Mouse (Mus musculus) limb, embryonic 14.5 days (tissue): ENCODE data around the gene Gm11444. TPM values are rescaled to one million over a fixed set of nuclear protein-coding genes. Genes with fewer than 3 reads are reported as not detected.
A peak's percentile ranks its signal among the peaks of the same experiment; 100 is the strongest.

Source experiments
- ATAC-seq: fragments of 200-750 bp; cut with Nextera tagmentation; 2 replicates; pipeline ENCODE4 v1.8.0; 2017; ENCODE audit warnings: low read depth, moderate number of reproducible peaks, moderate TSS enrichment; ENCODE audit not compliant: low FRiP score
- DNase-seq: peaks from one replicate; pipeline ENCODE4 v3.0.0-alpha.2; 2015; ENCODE audit warnings: low spot score
- H3K27ac ChIP-seq: fragments of 300-500 bp; sonication (generic); replicated peaks from 2 replicates; pipeline ENCODE4 v1.5.1; 2014; ENCODE audit warnings: low read depth, mild to moderate bottlenecking, low read length, moderate library complexity, mixed read lengths
- H3K27me3 ChIP-seq: fragments of 300-500 bp; sonication (generic); 2 replicates; pipeline ENCODE4 v1.6.1; 2014; ENCODE audit warnings: low read length, mixed read lengths; ENCODE audit not compliant: control insufficient read depth, insufficient read depth
- H3K36me3 ChIP-seq: fragments of 300-500 bp; sonication (generic); 2 replicates; pipeline ENCODE4 v1.6.1; 2014; ENCODE audit warnings: mild to moderate bottlenecking, low read length, moderate library complexity, mixed read lengths; ENCODE audit not compliant: control insufficient read depth, insufficient read depth
- H3K4me1 ChIP-seq: fragments of 300-500 bp; sonication (generic); 2 replicates; pipeline ENCODE4 v1.6.1; 2014; ENCODE audit warnings: antibody characterized with exemption, low read length, mixed read lengths; ENCODE audit not compliant: control insufficient read depth, insufficient read depth
- H3K4me2 ChIP-seq: fragments of 300-500 bp; sonication (generic); replicated peaks from 2 replicates; pipeline ENCODE4 v1.6.1; 2014; ENCODE audit warnings: low read depth, mild to moderate bottlenecking, low read length, moderate library complexity; ENCODE audit not compliant: severe bottlenecking
- H3K4me3 ChIP-seq: fragments of 300-500 bp; sonication (generic); replicated peaks from 2 replicates; pipeline ENCODE4 v1.5.1; 2014; ENCODE audit warnings: low read length
- H3K9ac ChIP-seq: fragments of 300-500 bp; sonication (generic); 2 replicates; pipeline ENCODE4 v1.6.1; 2014; ENCODE audit warnings: mild to moderate bottlenecking, low read depth, low read length, moderate library complexity; ENCODE audit not compliant: severe bottlenecking
- H3K9me3 ChIP-seq: fragments of 300-500 bp; sonication (generic); 2 replicates; pipeline ENCODE4 v1.6.1; 2016; ENCODE audit warnings: low read length; ENCODE audit not compliant: control insufficient read depth
- POLR2A ChIP-seq: fragments of 200-500 bp; IDR thresholded peaks from 2 replicates; pipeline ENCODE4 v1.8.0; 2012; ENCODE audit warnings: inconsistent platforms, mild to moderate bottlenecking, moderate library complexity, borderline replicate concordance; ENCODE audit not compliant: insufficient read depth, insufficient read length; ENCODE audit errors: extremely low read depth
- WGBS: fragments of 180-500 bp; shearing (Covaris S2); extraction: QIAGEN DNeasy Blood & Tissue Kit; methylation state at CpG from one replicate; pipeline ENCODE4 v1.1.7; 2014; 5-methylcytosine and 5-hydroxymethylcytosine counted together
- polyA plus RNA-seq, 2 experiments: library from polyadenylated mRNA; depleted of rRNA in 1 of 2; stranded (reverse) in 1 of 2; unstranded in 1 of 2; fragments of >200 nt; fragmentation: Nextera tagmentation in 1 of 2; extraction: Ambion mirVana in 1 of 2; gene quantifications; 2 replicates each; pipeline versions ENCODE4 v1.2.1 to v1.2.3; 2012 to 2014

Gm11444 gene
- polyA plus RNA-seq, 2 experiments: not detected

DNA sequence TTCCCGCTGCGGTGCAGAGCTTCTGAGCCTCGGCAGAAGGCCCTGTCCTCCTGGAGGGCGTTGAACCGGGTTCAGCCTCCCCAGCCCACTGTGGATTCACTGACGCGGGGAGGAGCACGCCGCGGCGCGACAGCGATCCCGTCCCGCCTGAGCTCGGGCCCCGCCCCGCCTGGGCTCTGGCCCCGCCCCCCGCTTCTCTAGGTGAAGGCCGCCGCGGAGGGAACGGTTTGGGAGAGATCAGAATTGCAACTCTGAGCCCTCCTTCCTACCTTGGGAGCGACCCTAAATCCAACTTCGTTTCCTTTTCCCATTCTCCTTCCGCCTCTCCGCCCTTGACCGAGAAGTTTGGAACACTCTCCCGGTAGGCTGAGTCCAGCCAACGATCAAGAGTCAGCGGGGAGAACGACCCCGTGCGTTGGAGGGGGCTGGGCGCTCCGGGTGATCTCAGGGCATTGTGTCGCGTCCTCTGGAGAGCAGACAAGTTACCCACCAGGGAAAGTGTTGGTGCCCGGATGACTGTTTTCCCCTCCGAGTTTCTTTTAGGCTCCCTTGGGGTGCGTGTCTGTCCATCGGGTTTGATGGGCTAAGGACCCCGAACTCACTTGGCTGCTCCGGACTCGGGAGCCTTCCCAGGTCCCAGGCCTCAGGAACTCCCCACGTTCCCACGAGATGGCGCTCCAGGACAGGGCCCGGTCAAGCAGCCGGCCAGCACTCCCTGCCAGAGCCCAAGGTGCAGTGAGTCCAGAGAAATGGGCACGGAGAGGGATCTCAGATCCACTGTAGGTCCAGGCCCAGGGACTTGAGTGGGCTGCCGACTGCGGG lies 5.8 kb downstream of the Gm11444 start:
- peak; percentile 84 for DNase-seq
- peak overlapping the region; percentile 89 for H3K4me2 ChIP-seq
- H3K9me3 ChIP-seq: no peaks in the 10 kb centered on the region
- WGBS: under 1% methylated on average over 51 of the region's 54 CpGs
- TF ChIP-seq POLR2A: 0 out of 2 replicates have a peak, but pooled peaks have one; percentile 41
- peaks cover 9% of the 10 kb centered on the region for H3K36me3 ChIP-seq
- H3K4me3 ChIP-seq: peak overlapping the region; percentile 60
- peaks cover 31% of the 10 kb centered on the region for H3K27me3 ChIP-seq
- H3K4me1 ChIP-seq: peaks cover 24% of the 10 kb centered on the region
- peak overlapping the region; percentile 70 for H3K27ac ChIP-seq
- peak overlapping the region; percentile 55 for H3K9ac ChIP-seq
- ATAC-seq: peak; percentile 63

DNA sequence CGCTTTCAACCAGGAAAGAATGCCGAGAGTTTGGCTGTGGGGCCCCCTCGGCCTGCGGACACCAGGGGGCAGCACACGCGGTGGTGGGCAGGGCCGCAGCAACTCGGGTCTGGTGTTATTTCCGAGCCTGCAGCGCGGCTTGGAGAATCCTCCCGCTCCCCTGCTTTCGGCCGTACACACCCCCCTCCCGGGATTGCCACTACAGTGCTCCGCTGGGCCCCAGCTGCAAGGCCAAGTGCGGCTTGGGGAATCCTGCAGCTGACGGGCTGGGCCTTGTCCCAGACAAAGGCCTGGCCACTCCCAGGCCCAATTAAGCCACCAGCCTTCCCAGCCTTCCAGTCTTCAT lies 6.8 kb downstream of the Gm11444 start:
- DNase-seq: peak; percentile 85
- H3K4me1 ChIP-seq: peaks cover 24% of the 10 kb centered on the region

DNA sequence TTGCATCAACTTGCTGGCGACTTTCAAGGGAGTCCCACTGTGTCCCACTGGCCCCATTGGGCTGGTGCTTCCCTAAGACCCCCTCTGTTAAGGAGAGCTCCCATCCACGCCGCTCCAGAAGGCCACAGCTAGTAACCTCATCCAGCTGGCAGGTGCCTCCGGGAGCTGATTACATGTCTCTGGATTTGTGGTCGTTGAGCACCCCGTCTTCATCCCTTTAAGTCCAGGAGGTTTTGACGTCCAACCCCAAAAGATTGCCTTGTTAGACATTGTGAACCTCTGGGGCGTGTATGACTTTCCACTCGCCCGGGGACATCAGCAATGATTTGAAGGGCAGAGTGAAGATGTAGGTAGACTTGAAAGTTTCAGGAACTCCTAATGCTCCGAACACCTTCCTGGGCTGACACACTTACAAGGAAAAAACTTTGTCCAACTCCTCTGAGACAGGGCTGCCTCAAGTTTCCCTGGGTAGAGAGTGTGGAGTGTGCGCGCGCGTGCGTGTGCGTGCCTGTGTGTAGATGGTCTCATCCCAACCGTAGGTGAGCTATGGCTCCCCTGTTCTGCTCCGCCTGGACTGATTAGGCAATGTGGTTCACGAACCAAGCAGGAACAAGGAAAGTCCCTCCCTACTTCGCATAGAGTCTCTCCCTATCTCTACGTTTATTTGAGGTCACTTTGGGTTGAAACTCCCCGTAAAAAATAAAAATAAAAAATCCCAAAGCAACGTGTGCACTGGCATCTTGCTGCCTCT lies 7.4 kb downstream of the Gm11444 start:
- Histone ChIP-seq H3K27ac (peak overlapping the region; percentile 70), H3K9me3 (no peaks in the 10 kb centered on the region), H3K36me3 (peaks cover 14% of the 10 kb centered on the region), H3K4me1 (peaks cover 29% of the 10 kb centered on the region), H3K4me3 (peak overlapping the region; percentile 60), H3K4me2 (peak overlapping the region; percentile 89), H3K9ac (no peak overlapping the region; the same call in 1 of the 2 replicates), H3K27me3 (peaks cover 44% of the 10 kb centered on the region)
- DNase-seq (no peak), ATAC-seq (no peak)
- 9% methylated on average over 24 of the region's 24 CpGs for WGBS
- TF ChIP-seq POLR2A: no peak

More for the DNA sequence above, 6.8 kb downstream of the Gm11444 start:
- H3K4me2 ChIP-seq: peak overlapping the region; percentile 89
- H3K27ac ChIP-seq: peak overlapping the region; percentile 70; the same call in 1 of the 2 replicates
- H3K4me3 ChIP-seq: peak overlapping the region; percentile 60
- peak overlapping the region; percentile 55 for H3K9ac ChIP-seq
- H3K27me3 ChIP-seq: peaks cover 39% of the 10 kb centered on the region
- peak; percentile 64 for ATAC-seq
- H3K9me3 ChIP-seq: no peaks in the 10 kb centered on the region
- 0 out of 2 replicates have a peak, but pooled peaks have one; percentile 42 for TF ChIP-seq POLR2A
- under 1% methylated on average over 17 of the region's 18 CpGs for WGBS
- H3K36me3 ChIP-seq: peaks cover 9% of the 10 kb centered on the region

- Histone ChIP-seq H3K27me3 (peaks cover 49% of the 10 kb centered on the region), H3K4me1 (peaks cover 35% of the 10 kb centered on the region), H3K36me3 (peaks cover 21% of the 10 kb centered on the region), H3K4me3 (peak overlapping the region; percentile 50), H3K9me3 (no peaks in the 10 kb centered on the region), H3K27ac (peak overlapping the region; percentile 55), H3K4me2 (peak overlapping the region; percentile 89), H3K9ac (peak overlapping the region; percentile 56)
- TF ChIP-seq POLR2A: no peak
- peak; percentile 82 for DNase-seq
- peak; percentile 41 for ATAC-seq
- 1% methylated on average over 17 of the region's 32 CpGs for WGBS
Observed at GRCm38 (mm10) chr11:85841980-85842379, 8.2 kb downstream of the Gm11444 start.

GRCm38 (mm10) chr11:85841211-85841681 lies 8.9 kb downstream of the Gm11444 start:
- peaks cover 57% of the 10 kb centered on the region for H3K27me3 ChIP-seq
- peaks cover 37% of the 10 kb centered on the region for H3K4me1 ChIP-seq
- peak overlapping the region; percentile 56 for H3K9ac ChIP-seq
- no peak for TF ChIP-seq POLR2A
- peak overlapping the region; percentile 89 for H3K4me2 ChIP-seq
- ATAC-seq (no peak), DNase-seq (no peak)
- H3K36me3 ChIP-seq: peaks cover 26% of the 10 kb centered on the region
- H3K9me3 ChIP-seq: no peaks in the 10 kb centered on the region
- peak overlapping the region; percentile 50; the same call in 1 of the 2 replicates for H3K4me3 ChIP-seq
- WGBS: 16% methylated on average over 8 of the region's 8 CpGs
- H3K27ac ChIP-seq: peak overlapping the region; percentile 55; the same call in 1 of the 2 replicates
